Mouse (Mus musculus): ENCODE data around the gene BC030867. TPM values are rescaled to one million over a fixed set of nuclear protein-coding genes. Genes with fewer than 3 reads are reported as not detected.

Gene BC030867
- polyA plus RNA-seq, 1 experiment, result 0.65 TPM

DNA sequence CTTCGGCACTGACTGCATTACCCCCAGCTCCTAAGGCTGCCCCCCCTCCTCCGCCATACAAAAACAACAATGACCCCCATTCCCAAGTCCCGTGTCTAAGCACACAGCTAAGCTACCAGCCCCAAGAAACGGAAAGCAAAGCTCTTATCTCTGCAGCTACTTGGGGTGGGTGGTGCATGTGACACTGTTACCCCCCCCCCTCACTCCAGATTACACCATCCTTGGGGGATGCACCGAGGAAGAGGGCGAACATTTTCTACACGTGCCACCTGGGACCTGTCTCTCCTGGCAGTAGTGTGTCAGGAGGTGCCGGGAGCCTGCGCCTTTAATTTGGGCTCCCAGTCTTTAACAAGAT, 20.5 kb upstream of the BC030867 start:
- WGBS, result 32% methylated on average over 9 of the region's 9 CpGs
- DNase-seq, result no peak
- TF ChIP-seq CTCF (IDR thresholded peaks at IDR 0.05; ENCODE audit: insufficient read depth, low read length), result no peak
- Histone ChIP-seq H3K4me3 (replicated peaks; ENCODE audit: extremely low read depth, low read depth, low read length) (peak overlapping the region; percentile 8), H3K4me1 (ENCODE audit: control insufficient read depth, insufficient read depth, low read length) (peaks cover 42% of the 10 kb centered on the region)

DNA sequence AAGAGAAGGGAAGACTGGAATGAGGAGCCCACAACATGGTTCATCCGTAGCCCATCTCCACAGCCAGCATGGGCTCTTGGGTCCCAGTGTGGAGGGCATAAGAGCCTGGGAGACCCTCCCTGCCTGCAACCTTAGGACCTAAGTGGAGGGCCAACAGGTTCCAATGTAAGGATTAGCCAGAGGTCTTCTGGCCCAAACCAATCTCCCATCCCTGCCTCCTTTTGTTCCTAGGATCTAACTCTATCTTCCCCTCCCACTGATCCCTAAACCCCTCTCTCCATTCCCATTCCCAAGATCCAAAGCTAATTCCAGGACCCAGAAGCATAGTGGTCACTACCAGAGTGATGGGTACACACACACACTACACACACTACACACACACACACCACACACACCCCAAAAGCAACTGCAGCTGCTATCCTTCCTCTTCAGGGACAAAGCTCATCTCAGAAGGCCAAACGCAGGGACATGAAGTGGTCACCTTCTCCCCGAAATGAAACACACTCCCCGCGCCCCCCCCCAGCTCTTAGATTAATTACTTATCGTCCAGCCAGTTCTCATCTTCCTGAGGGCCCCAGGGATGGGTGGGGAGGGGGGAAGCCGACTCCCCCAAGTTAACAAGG, 19.9 kb upstream of the BC030867 start:
- TF ChIP-seq POLR2A (IDR thresholded peaks at IDR 0.05; ENCODE audit: borderline replicate concordance, extremely low read depth, low read depth, low read length) (no peak), CTCF (IDR thresholded peaks at IDR 0.05; ENCODE audit: insufficient read depth, low read length) (no peak)
- Histone ChIP-seq H3K4me3 (replicated peaks; ENCODE audit: extremely low read depth, low read depth, low read length) (peak overlapping the region; percentile 60), H3K4me1 (ENCODE audit: control insufficient read depth, insufficient read depth, low read length) (peaks cover 42% of the 10 kb centered on the region)
- WGBS, result 16% methylated on average over 7 of the region's 7 CpGs
- no peak for DNase-seq

DNA sequence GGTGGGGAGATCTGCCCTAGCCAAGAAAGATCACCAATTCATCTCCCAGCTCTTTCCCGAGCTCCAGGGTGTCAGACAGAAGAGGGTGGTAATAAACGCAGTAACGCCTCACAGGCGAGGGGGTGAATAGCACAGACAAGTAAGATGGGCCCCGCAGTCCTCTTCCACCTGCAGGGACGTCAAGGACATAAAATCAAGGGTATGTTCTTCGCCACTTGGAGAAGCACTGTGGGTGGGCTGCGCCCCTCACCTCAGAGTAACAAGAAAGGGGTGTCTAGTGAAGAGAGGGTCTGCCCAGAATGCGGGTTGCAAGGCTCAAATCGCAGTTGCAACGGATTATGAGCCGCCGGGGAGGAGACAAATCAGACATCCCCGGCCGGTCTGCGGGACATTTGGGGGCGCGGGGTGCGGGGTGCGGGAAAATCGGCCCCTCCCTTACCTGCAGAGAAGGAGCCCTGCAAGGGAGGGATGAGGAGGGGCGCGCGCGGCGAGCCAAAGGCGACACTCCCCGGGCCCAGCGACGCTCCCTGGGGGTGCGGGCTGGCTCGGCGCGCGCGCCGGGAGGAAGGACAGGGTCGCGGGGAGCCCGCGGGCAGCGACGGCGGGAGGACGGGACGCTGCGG, 19.2 kb upstream of the BC030867 start:
- H3K4me3 ChIP-seq (replicated peaks; ENCODE audit: extremely low read depth, low read depth, low read length), result peak overlapping the region; percentile 60
- TF ChIP-seq POLR2A (IDR thresholded peaks at IDR 0.05; ENCODE audit: borderline replicate concordance, extremely low read depth, low read depth, low read length), result no peak
- no peak for TF ChIP-seq CTCF (IDR thresholded peaks at IDR 0.05; ENCODE audit: insufficient read depth, low read length)
- DNase-seq, result no peak
- peaks cover 39% of the 10 kb centered on the region for H3K4me1 ChIP-seq (ENCODE audit: control insufficient read depth, insufficient read depth, low read length)
- under 1% methylated on average over 47 of the region's 47 CpGs for WGBS

DNA sequence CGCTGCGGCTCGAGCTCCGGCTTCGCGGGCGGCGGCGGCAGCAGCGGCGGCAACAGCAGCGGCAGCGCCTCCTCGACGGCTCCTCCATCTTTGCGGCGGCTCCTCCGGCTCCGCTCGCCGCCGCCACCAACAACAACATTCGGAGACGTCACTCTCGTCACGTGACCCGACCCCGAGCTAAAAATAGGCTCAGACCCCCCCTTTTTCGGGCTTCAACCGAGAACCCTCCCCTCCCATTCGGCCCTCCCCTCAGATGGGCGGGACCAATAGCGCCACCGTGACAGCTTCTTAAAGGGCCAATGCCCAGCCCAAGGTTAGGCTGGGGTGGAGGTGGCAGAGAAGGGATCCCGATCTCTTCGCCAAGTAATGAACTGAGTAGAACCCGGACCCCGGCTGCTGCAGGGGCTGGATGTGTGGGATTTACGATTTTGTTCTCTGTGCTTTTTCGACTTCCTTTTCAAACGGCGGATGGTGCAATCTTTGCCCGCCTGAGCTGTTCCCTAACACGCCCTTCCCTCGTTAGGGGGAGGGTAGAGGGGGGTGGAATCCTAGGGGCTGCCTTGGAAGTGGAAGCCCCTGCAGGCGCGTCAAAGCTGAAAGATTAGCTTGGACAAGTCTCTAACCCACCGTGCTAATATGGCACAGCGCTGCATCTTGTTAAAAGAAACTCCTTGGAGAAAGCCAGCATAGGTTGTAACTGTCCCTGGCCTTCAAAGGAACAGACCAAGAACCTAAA, 18.5 kb upstream of the BC030867 start, which contains the start of gene Hdac5:
Gene Hdac5 (minus strand): TSS at position 161 of the 736 bp plus-strand sequence.
- under 1% methylated on average over 49 of the region's 49 CpGs for WGBS
- peak; percentile 99 for DNase-seq
- TF ChIP-seq CTCF (IDR thresholded peaks at IDR 0.05; ENCODE audit: insufficient read depth, low read length) (no peak), POLR2A (IDR thresholded peaks at IDR 0.05; ENCODE audit: borderline replicate concordance, extremely low read depth, low read depth, low read length) (peak; percentile 55; the same call in 1 of the 2 replicates)
- Histone ChIP-seq H3K4me3 (replicated peaks; ENCODE audit: extremely low read depth, low read depth, low read length) (peak within 1 kb of the TSS; percentile 91), H3K4me1 (ENCODE audit: control insufficient read depth, insufficient read depth, low read length) (peaks cover 32% of the 10 kb centered on the region)

DNA sequence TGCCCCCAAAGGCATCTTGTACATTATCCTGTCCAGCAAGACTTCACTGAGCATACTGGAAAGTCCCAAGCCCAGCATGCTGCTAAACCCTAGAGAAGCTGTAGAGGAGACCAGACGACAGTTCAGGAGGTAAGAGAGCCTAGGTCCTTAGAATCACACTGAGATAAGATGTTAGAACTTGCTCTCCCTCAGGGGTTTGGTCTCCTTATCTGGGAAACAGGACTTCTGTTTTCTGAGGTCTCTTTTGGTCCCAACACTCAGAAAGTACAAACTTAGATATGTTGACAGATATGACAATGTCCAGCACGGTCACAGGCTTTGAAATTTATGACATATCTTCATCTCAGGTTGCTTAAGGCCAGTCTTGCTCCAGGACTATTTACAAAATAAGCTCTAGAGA, 12.7 kb upstream of the BC030867 start:
- H3K4me1 ChIP-seq (ENCODE audit: control insufficient read depth, insufficient read depth, low read length), result no peaks in the 10 kb centered on the region
- 56% methylated on average over 2 of the region's 2 CpGs for WGBS
- no peak for DNase-seq
- no peak overlapping the region for H3K4me3 ChIP-seq (replicated peaks; ENCODE audit: extremely low read depth, low read depth, low read length)
- TF ChIP-seq CTCF (IDR thresholded peaks at IDR 0.05; ENCODE audit: insufficient read depth, low read length) (no peak), POLR2A (IDR thresholded peaks at IDR 0.05; ENCODE audit: borderline replicate concordance, extremely low read depth, low read depth, low read length) (no peak)

DNA sequence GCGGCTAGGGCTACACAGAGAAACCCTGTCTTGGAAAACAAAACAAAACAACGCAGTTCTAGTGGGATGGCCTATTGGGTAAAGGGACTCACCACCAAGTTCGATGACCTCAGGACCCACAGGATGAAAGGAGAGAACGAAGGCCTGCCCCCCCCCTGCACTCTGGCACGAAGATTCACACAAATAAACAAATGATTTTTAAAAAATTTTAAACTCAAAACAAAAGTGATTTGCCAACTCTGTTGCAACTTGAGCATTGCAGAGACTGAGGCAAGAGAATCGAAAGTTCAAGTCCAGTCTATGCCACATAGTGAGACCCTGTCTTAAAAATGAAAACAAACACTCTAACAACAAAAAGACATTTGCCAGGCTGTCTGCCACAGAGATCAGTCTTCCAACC, 8.0 kb upstream of the BC030867 start:
- no peak for DNase-seq
- Histone ChIP-seq H3K4me1 (ENCODE audit: control insufficient read depth, insufficient read depth, low read length) (no peaks in the 10 kb centered on the region), H3K4me3 (replicated peaks; ENCODE audit: extremely low read depth, low read depth, low read length) (no peak overlapping the region)
- TF ChIP-seq POLR2A (IDR thresholded peaks at IDR 0.05; ENCODE audit: borderline replicate concordance, extremely low read depth, low read depth, low read length) (no peak), CTCF (IDR thresholded peaks at IDR 0.05; ENCODE audit: insufficient read depth, low read length) (no peak)
- 76% methylated on average over 6 of the region's 6 CpGs for WGBS

DNA sequence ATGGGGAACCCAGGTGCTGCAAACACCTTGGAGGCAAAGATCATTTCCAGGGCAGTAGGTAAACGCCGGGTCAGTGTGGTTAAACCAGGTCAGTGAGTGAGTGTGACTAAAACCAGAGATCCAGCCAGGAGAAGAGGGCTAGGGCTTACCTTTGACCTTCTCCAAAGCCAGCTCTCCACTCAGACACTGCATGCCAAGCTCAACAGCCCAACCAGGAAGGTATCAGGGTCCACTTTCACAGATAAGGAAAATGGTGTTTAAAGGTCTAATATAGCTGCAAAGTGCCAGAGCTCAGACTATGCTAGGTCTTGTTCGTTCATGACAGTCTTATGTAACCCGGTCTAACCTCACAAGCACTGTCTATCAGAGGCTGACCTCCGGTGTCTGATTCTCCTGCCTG, 7.4 kb upstream of the BC030867 start:
- no peak for DNase-seq
- H3K4me1 ChIP-seq (ENCODE audit: control insufficient read depth, insufficient read depth, low read length), result no peaks in the 10 kb centered on the region
- TF ChIP-seq CTCF (IDR thresholded peaks at IDR 0.05; ENCODE audit: insufficient read depth, low read length), result no peak
- no peak for TF ChIP-seq POLR2A (IDR thresholded peaks at IDR 0.05; ENCODE audit: borderline replicate concordance, extremely low read depth, low read depth, low read length)
- WGBS, result 75% methylated on average over 5 of the region's 5 CpGs
- H3K4me3 ChIP-seq (replicated peaks; ENCODE audit: extremely low read depth, low read depth, low read length), result no peak overlapping the region

DNA sequence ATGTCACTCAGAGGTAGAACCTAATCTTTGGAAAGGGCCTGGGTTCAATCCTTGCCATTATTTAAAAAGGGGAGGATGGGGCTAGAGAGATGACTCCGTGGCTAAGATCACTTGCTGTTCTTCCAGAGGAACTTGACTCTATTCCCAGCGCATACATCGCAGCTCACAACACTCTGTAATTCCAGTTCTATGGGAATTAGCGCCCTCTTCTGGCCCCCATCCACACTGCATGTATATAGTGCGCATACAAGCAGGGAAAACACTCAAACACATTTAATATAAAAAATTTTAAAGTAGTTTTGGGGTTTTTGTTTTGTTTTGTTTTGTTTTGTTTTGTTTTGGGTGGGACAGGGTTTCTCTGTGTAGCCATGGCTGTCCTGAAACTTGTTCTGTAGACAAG, 6.8 kb upstream of the BC030867 start:
- WGBS, result 58% methylated on average over 5 of the region's 5 CpGs
- H3K4me1 ChIP-seq (ENCODE audit: control insufficient read depth, insufficient read depth, low read length), result no peaks in the 10 kb centered on the region
- no peak for DNase-seq
- TF ChIP-seq POLR2A (IDR thresholded peaks at IDR 0.05; ENCODE audit: borderline replicate concordance, extremely low read depth, low read depth, low read length) (no peak), CTCF (IDR thresholded peaks at IDR 0.05; ENCODE audit: insufficient read depth, low read length) (no peak)
- no peak overlapping the region for H3K4me3 ChIP-seq (replicated peaks; ENCODE audit: extremely low read depth, low read depth, low read length)

DNA sequence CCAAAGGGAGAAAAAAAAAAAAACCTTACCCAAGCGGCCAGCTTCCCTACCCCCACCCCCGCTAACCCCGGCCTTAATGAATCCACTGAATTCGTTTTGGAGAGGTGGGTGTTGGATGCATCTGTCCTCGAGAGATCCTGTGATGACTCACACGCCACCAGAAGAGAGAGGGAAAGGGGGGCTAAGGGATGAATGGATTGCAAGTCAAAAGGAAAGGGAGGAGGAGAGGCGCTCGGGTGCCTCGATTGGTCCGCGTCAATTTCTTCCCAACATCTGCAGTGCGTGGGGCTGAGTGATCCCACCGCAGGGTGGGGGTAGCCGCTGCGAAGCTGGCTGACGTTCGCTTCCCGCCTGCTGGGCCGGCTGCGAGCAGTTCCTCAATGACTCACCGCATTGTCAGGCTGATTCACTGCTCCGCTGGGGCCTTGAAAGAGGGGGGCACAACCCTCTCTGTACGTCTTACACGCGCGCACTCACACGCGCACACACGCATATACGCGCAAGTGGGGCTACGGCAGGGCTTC, 3.7 kb upstream of the BC030867 start:
- peak; percentile 34 for DNase-seq
- Histone ChIP-seq H3K4me3 (replicated peaks; ENCODE audit: extremely low read depth, low read depth, low read length) (peak overlapping the region; percentile 14), H3K4me1 (ENCODE audit: control insufficient read depth, insufficient read depth, low read length) (peaks cover 2% of the 10 kb centered on the region; the same call in 1 of the 2 replicates)
- TF ChIP-seq POLR2A (IDR thresholded peaks at IDR 0.05; ENCODE audit: borderline replicate concordance, extremely low read depth, low read depth, low read length) (no peak), CTCF (IDR thresholded peaks at IDR 0.05; ENCODE audit: insufficient read depth, low read length) (no peak)
- 1% methylated on average over 32 of the region's 32 CpGs for WGBS

All from lung, adult 2 months (tissue).